Mouse (Mus musculus): Measurements from ENCODE around the gene D930048N14Rik. TPM values are rescaled to one million over a fixed set of nuclear protein-coding genes. Genes with fewer than 3 reads are reported as not detected.
"Not testable (repeated sequence)": the region's sequence is repeated elsewhere in the genome, so short reads cannot be mapped to it uniquely, and the experiment has no call there.

D930048N14Rik gene
- under 1 TPM; 0.50 to 0.68 TPM for total RNA-seq (2021)

DNA sequence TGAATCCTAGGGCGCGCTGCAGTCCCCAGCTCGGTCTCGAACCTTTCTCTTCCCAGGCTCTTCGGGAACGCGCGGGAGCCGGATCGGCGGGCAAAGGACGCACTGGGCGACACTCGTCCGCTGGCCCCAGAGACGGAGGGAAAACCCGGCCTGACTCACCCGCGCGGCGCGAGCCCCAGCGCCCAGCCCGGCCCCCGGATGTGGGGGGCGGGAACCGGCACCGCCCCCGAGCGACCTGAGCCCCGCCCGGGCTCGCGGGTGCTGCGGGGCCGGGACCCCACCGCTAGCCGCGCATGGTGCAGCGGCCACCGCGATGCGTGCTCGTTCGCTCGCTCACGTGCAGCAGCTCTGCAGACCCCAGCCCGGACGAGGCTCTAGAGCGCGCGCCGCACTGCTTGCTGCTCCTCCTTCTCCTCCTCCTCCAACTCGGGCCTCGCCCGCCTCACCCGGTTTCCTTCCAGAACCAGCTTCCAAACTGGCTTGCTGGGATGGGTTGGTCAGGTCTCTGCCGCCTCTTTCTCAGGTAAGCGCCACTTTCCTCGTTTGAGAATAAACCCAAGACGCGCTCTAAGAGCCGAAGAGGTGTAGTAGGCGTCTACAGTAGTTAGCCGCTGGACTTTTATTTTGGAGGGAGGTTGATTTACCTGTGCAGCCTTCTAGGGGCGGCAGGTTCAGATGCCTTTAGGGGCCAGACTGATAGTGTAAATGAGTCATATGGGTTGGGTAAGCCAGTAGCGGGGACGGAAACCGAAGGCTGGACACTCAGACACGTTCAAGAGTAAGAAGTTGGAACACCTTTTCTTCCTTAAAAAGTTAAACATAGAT lies at the start of gene D930048N14Rik, which contains the start of gene N4bp3:
Gene D930048N14Rik, plus strand, starts transcription at position 264 of the 825 bp plus-strand sequence.
Gene N4bp3, minus strand, starts transcription at position 152 of the 825 bp plus-strand sequence.
- intact Hi-C loops (cut with DNase I), result loop anchor here (2.0 kb wide), 2 partner anchors 14 to 32 kb away; partner anchors contain the start of gene Nhp2
- DNase-seq (ENCODE audit: low spot score), result peak; percentile 68

DNA sequence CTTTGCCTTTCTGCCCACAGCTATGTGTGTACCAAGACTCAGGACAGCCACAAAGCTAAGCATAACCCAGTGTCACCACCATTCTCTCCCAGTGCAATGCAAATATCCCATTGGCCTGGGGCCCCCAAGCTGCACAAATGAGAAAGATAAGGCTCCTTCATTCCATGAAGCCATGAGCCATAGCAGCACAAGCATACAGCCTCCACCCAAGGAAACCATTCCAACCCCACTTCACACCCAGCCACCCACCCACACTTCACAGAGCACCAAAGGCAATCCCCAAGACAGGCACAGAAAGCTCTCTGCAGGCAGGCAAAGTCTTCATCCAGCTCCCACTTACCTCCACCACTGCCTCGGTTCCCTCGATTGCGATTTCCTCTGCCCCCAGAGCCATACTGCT lies 48.5 kb upstream of the D930048N14Rik start:
- DNase-seq (ENCODE audit: low spot score), result no peak
- intact Hi-C loops (cut with DNase I), result no loop called here

- intact Hi-C loops (cut with DNase I), result no loop called here
- peak; percentile 83 for DNase-seq (ENCODE audit: low spot score)
Measured at GRCm38 (mm10) chr11:51605602-51606446, 44.9 kb upstream of the D930048N14Rik start.

DNA sequence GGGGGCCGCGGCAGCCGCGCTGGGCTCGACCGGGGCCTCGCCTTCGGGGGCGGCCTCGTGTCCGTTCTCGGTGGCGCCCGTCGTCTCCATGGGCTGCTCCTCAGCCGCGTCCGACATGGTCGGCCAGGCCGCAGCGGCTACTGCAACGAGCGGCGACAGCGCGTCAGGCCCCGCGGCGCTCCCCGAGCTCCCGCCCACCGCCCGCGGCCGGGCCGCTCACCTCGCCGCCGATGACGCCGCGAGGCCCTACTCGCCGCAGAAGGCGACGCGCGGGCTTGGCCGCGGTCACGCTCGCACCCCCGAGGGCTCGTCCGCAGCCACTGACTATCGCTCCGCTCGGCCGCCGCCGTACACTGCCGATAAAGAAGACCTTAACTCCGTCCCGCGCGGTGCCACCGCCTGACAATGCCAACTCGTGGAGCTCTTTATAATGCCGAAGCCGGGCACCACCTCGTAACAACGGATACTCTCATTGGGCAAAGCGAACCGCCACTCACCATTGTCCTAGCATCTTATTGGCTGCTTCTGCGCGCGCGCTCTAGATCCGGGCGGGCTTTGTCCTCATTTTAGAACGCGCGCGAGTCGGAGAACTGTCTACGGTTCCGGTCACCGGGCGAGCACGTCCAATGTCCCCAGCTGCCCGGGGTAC lies 44.2 kb upstream of the D930048N14Rik start, which contains the start of gene Hnrnpab:
Gene Hnrnpab, minus strand, starts transcription at position 401 of the 649 bp plus-strand sequence.
- peak; percentile 97 for DNase-seq (ENCODE audit: low spot score)
- intact Hi-C loops (cut with DNase I), result no loop called here

GRCm38 (mm10) chr11:51607096-51607738 lies 43.5 kb upstream of the D930048N14Rik start:
- no peak for DNase-seq (ENCODE audit: low spot score)
- intact Hi-C loops (cut with DNase I), result no loop called here

GRCm38 (mm10) chr11:51609266-51609909 lies 41.4 kb upstream of the D930048N14Rik start:
- intact Hi-C loops (cut with DNase I), result no loop called here

GRCm38 (mm10) chr11:51609940-51610339 lies 40.8 kb upstream of the D930048N14Rik start:
- DNase-seq (ENCODE audit: low spot score); intact Hi-C loops (cut with DNase I): not testable (repeated sequence)

More at GRCm38 (mm10) chr11:51609266-51609909, 41.4 kb upstream of the D930048N14Rik start:
- no peak for DNase-seq (ENCODE audit: low spot score)

- DNase-seq (ENCODE audit: low spot score), result no peak
- intact Hi-C loops (cut with DNase I), result no loop called here
Measured at GRCm38 (mm10) chr11:51614256-51614655, 36.5 kb upstream of the D930048N14Rik start.

DNA sequence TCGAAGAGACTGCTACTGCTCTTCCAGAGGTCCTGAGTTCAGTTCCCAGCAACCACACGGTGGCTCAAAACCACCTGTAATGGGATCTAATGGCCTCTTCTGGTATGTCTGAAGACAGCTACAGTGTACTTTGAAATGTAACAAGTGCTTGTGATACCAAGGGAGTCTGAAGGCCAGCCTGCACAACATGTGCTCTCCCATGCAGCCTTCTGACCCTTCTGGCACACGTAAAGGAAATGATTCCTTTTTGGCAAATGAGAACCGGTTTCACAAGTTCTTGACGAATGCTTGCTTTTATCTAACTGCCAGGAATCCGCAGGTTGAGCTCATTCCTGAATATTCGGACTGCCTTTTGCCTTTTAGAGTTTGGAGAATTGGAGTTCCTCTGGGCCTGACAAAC lies 35.6 kb upstream of the D930048N14Rik start:
- no peak for DNase-seq (ENCODE audit: low spot score)
- intact Hi-C loops (cut with DNase I), result no loop called here

DNA sequence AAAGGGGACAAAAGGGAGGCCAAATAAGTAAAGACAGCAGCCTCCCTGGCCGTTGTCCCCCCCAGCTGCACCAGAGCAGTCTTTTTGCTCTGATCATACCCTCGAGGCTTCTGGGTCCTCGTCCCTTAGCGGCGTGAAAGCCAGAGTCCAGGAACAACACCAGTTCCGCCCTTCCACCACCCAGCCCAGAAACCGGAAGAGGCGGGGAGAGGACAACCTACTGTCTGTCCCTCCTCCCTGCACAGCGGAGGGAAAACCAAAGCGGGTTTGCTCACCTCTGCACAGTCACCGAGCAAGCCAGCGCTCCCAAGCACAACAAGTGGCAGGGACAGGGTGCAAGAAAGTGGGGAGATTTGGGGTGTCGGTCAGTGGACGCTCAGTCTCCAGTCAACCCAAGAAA lies 35.2 kb upstream of the D930048N14Rik start:
- intact Hi-C loops (cut with DNase I), result no loop called here
- DNase-seq (ENCODE audit: low spot score), result peak; percentile 55

- intact Hi-C loops (cut with DNase I); DNase-seq (ENCODE audit: low spot score): not testable (repeated sequence)
Measured at GRCm38 (mm10) chr11:51616113-51616512, 34.6 kb upstream of the D930048N14Rik start.

GRCm38 (mm10) chr11:51617693-51618092 lies 33.1 kb upstream of the D930048N14Rik start:
- DNase-seq (ENCODE audit: low spot score), result no peak
- intact Hi-C loops (cut with DNase I), result loop anchor here (1.0 to 2.0 kb wide), 2 partner anchors 33 to 64 kb away; partner anchors contain the start of genes D930048N14Rik and N4bp3

DNA sequence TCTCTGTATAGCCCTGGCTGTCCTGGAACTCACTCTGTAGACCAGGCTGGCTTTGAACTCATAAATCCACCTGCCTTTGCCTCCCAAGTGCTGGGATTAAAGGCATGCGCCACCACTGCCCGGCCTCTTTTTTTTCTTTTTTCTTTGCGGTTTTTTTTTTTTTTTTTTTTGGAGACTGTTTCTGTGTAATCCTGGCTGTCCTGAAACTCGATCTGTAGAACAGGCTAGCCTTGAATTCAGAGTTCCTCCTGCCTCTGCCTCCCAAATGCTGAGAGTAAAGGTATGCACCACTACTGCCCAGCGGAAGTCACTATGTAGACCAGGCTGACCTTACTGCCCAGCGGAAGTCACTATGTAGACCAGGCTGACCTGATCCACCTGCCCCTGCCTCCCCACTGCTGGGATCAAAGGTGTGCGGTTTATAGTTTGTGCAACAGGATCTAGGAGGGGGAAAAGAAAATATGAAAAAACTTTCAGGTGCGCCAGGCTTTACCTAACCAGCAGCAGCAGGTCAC lies 31.8 kb upstream of the D930048N14Rik start:
- intact Hi-C loops (cut with DNase I), result loop anchor here (2.0 kb wide), 1 partner anchor 32 kb away; the partner anchor contains the start of genes D930048N14Rik and N4bp3
- DNase-seq (ENCODE audit: low spot score), result no peak

- intact Hi-C loops (cut with DNase I), result loop anchor here (2.0 to 10.0 kb wide), 2 partner anchors 31 to 385 kb away; partner anchors contain the start of genes Cdkl3, D930048N14Rik, N4bp3 and Ube2b
- DNase-seq (ENCODE audit: low spot score), result peak; percentile 91
Measured at GRCm38 (mm10) chr11:51619409-51620060, 31.2 kb upstream of the D930048N14Rik start, which contains the start of gene Nhp2. Gene Nhp2, plus strand, starts transcription at chr11:51619735.

DNA sequence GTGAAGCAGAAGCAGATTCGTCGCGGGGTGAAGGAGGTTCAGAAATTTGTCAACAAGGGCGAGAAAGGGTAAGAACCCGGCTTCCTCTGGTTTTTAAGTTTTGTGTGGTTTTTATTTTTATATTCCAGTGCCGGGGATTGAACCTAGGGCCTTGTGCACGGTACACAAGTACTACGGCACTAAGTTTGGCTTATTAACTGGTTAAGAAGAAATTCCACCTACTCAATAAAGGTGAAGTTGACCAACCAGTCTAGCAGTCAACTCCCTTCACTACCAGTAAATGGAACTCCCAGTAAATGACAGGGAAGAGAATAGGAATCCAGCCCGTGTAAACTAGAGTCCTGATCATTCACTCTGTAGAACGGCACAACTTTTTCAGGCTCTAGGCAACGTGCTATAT lies 30.7 kb upstream of the D930048N14Rik start:
- intact Hi-C loops (cut with DNase I), result loop anchor here (10.0 kb wide), 1 partner anchor 385 kb away; the partner anchor contains the start of genes Cdkl3 and Ube2b
- no peak for DNase-seq (ENCODE audit: low spot score)

GRCm38 (mm10) chr11:51621776-51622175 lies 29.0 kb upstream of the D930048N14Rik start:
- no peak for DNase-seq (ENCODE audit: low spot score)
- intact Hi-C loops (cut with DNase I), result loop anchor here (10.0 kb wide), 1 partner anchor 383 kb away; the partner anchor contains the start of genes Cdkl3 and Ube2b

DNA sequence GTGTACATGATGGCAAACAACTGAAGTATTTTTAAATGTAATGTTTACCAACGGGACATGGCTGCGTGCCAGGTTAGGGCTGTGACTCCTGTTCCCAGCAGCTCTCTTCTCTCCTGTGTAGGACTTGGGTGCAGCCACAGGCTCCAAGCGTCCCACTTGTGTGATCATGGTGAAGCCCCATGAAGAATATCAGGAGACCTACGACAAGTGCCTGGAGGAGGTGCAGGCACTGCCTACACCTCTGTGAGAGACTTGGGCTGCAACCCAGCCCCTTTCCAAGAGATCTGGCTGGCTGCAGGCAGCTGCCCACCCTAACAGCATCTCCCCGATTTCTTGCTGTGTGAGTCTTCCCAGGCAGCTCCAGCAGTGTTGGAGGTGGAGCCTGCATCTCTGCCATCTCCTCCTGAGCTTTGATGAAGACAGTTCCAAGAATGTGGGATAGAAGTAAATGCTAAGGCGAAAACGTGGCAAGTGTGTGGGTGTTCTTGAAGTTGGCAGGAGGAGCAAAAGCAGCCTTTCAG lies 27.7 kb upstream of the D930048N14Rik start:
- no peak for DNase-seq (ENCODE audit: low spot score)
- intact Hi-C loops (cut with DNase I), result loop anchor here (10.0 kb wide), 1 partner anchor 382 kb away; the partner anchor contains the start of genes Cdkl3 and Ube2b

All from heart, postnatal 25 days (tissue).